Mouse (Mus musculus): ENCODE results near the gene Pfas. TPM values are rescaled to one million over a fixed set of nuclear protein-coding genes. Genes with fewer than 3 reads are reported as not detected.

Gene Pfas
- polyA plus RNA-seq, 1 experiment from 2014 or later, result 31.8 TPM

DNA sequence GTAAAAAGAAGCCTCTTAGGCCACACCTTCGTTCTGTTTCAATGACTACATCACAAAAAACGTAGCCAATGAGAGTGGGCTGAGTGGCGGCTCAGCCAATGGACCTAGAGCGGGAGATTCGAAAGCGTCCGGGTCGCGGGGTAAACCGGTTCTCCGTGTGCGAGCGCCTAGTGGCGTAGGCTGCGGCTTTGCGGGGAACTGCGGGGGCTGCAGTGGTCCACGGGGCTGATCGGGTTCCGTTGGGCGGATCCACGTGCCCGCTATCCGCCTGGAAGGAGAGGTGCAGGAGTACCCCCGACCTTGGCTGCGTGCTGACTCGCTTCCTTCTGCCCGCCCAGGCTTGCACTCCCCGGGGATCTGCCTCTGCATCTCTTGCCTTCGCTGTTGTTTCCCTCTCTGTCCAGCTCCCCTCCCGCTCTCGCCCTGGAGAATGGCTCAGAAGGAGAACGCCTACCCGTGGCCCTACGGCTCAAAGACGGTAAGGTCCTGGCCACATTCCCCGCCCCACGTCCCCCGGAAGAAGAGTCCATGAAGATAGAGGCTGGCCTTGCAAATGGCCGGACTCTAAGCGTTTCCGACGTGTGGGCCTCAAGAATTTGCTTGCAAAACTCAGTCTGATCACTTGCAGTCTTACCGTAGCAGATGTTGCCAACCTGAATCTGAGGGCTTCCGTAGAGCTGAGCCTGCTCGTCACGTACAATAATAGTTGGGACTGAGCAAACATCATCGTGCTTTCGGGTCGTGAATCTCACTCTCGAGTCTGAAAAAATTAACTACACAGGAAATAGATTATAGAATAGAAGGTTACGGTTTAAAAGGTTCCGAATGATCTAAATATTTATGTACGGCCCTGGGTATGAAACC, 37.5 kb upstream of the Pfas start, which contains the start of gene Aurkb:
TSS of gene Aurkb (plus strand) at position 117 of the 864 bp plus-strand sequence.
- Histone ChIP-seq H3K4me2 (replicated peaks; ENCODE audit: low read depth, low read length) (peak within 1 kb of the TSS; percentile 85), H3K27ac (ENCODE audit: low read depth, low read length) (peak within 1 kb of the TSS; percentile 73), H3K9me3 (ENCODE audit: control insufficient read depth, low read length) (no peaks in the 10 kb centered on the region), H3K4me1 (replicated peaks; ENCODE audit: control insufficient read depth, insufficient read depth, low read length) (no peaks in the 10 kb centered on the region), H3K9ac (ENCODE audit: low read depth, low read length) (peak within 1 kb of the TSS; percentile 78), H3K27me3 (ENCODE audit: control insufficient read depth, insufficient read depth, low read length) (no peaks in the 10 kb centered on the region), H3K36me3 (ENCODE audit: control insufficient read depth, insufficient read depth, low read length) (peaks cover 6% of the 10 kb centered on the region; the same call in 1 of the 2 replicates), H3K4me3 (ENCODE audit: low read depth, low read length) (peak within 1 kb of the TSS; percentile 71)
- DNase-seq (ENCODE audit: low spot score) (peak; percentile 91), ATAC-seq (ENCODE audit: low FRiP score) (peak; percentile 78)
- 1% methylated on average over 53 of the region's 54 CpGs for WGBS

- peak; percentile 18 for DNase-seq (ENCODE audit: low spot score)
- no peak overlapping the region for H3K4me2 ChIP-seq (replicated peaks; ENCODE audit: low read depth, low read length)
- 77% methylated on average over 5 of the region's 5 CpGs for WGBS
- H3K27ac ChIP-seq (ENCODE audit: low read depth, low read length), result no peak overlapping the region
- no peak for ATAC-seq (ENCODE audit: low FRiP score)
- H3K4me3 ChIP-seq (ENCODE audit: low read depth, low read length), result 0 out of 2 replicates have a peak overlapping the region, but pooled peaks have one; percentile 2
- H3K27me3 ChIP-seq (ENCODE audit: control insufficient read depth, insufficient read depth, low read length), result no peaks in the 10 kb centered on the region
- 0 out of 2 replicates have a peak, but pooled peaks cover 2% of the 10 kb centered on the region for H3K36me3 ChIP-seq (ENCODE audit: control insufficient read depth, insufficient read depth, low read length)
- no peaks in the 10 kb centered on the region for H3K9me3 ChIP-seq (ENCODE audit: control insufficient read depth, low read length)
- peaks cover 3% of the 10 kb centered on the region; the same call in 1 of the 2 replicates for H3K4me1 ChIP-seq (replicated peaks; ENCODE audit: control insufficient read depth, insufficient read depth, low read length)
- no peak overlapping the region for H3K9ac ChIP-seq (ENCODE audit: low read depth, low read length)
Measured at GRCm38 (mm10) chr11:69038173-69038572, 29.9 kb upstream of the Pfas start.

GRCm38 (mm10) chr11:69037231-69038061, 29.2 kb upstream of the Pfas start:
- Histone ChIP-seq H3K9me3 (ENCODE audit: control insufficient read depth, low read length) (no peaks in the 10 kb centered on the region), H3K4me1 (replicated peaks; ENCODE audit: control insufficient read depth, insufficient read depth, low read length) (peaks cover 3% of the 10 kb centered on the region; the same call in 1 of the 2 replicates), H3K4me3 (ENCODE audit: low read depth, low read length) (peak overlapping the region; percentile 66), H3K27ac (ENCODE audit: low read depth, low read length) (no peak overlapping the region; the same call in 1 of the 2 replicates), H3K36me3 (ENCODE audit: control insufficient read depth, insufficient read depth, low read length) (0 out of 2 replicates have a peak, but pooled peaks cover 2% of the 10 kb centered on the region), H3K9ac (ENCODE audit: low read depth, low read length) (peak overlapping the region; percentile 71), H3K4me2 (replicated peaks; ENCODE audit: low read depth, low read length) (peak overlapping the region; percentile 34), H3K27me3 (ENCODE audit: control insufficient read depth, insufficient read depth, low read length) (no peaks in the 10 kb centered on the region)
- peak; percentile 92 for DNase-seq (ENCODE audit: low spot score)
- 0 out of 2 replicates have a peak, but pooled peaks have one; percentile 33 for ATAC-seq (ENCODE audit: low FRiP score)
- 1% methylated on average over 34 of the region's 34 CpGs for WGBS

GRCm38 (mm10) chr11:69036486-69037230, 28.4 kb upstream of the Pfas start:
- Histone ChIP-seq H3K9ac (ENCODE audit: low read depth, low read length) (peak overlapping the region; percentile 71), H3K4me3 (ENCODE audit: low read depth, low read length) (peak overlapping the region; percentile 66), H3K36me3 (ENCODE audit: control insufficient read depth, insufficient read depth, low read length) (peaks cover 2% of the 10 kb centered on the region; the same call in 1 of the 2 replicates), H3K4me1 (replicated peaks; ENCODE audit: control insufficient read depth, insufficient read depth, low read length) (peaks cover 3% of the 10 kb centered on the region; the same call in 1 of the 2 replicates), H3K27ac (ENCODE audit: low read depth, low read length) (no peak overlapping the region; the same call in 1 of the 2 replicates), H3K27me3 (ENCODE audit: control insufficient read depth, insufficient read depth, low read length) (no peaks in the 10 kb centered on the region), H3K9me3 (ENCODE audit: control insufficient read depth, low read length) (no peaks in the 10 kb centered on the region), H3K4me2 (replicated peaks; ENCODE audit: low read depth, low read length) (peak overlapping the region; percentile 34)
- ATAC-seq (ENCODE audit: low FRiP score) (no peak), DNase-seq (ENCODE audit: low spot score) (peak; percentile 93)
- WGBS, result 12% methylated on average over 20 of the region's 20 CpGs

- Histone ChIP-seq H3K4me2 (replicated peaks; ENCODE audit: low read depth, low read length) (peak overlapping the region; percentile 18; the same call in 1 of the 2 replicates), H3K4me3 (ENCODE audit: low read depth, low read length) (peak overlapping the region; percentile 13), H3K27me3 (ENCODE audit: control insufficient read depth, insufficient read depth, low read length) (no peaks in the 10 kb centered on the region), H3K9me3 (ENCODE audit: control insufficient read depth, low read length) (no peaks in the 10 kb centered on the region), H3K36me3 (ENCODE audit: control insufficient read depth, insufficient read depth, low read length) (peaks cover 2% of the 10 kb centered on the region; the same call in 1 of the 2 replicates), H3K9ac (ENCODE audit: low read depth, low read length) (0 out of 2 replicates have a peak overlapping the region, but pooled peaks have one; percentile 11), H3K4me1 (replicated peaks; ENCODE audit: control insufficient read depth, insufficient read depth, low read length) (peaks cover 3% of the 10 kb centered on the region; the same call in 1 of the 2 replicates), H3K27ac (ENCODE audit: low read depth, low read length) (peak overlapping the region; percentile 58; the same call in 1 of the 2 replicates)
- DNase-seq (ENCODE audit: low spot score) (peak; percentile 85), ATAC-seq (ENCODE audit: low FRiP score) (no peak; the same call in 1 of the 2 replicates)
- WGBS, result 6% methylated on average over 8 of the region's 8 CpGs
Measured at GRCm38 (mm10) chr11:69035849-69036248, 27.6 kb upstream of the Pfas start.

GRCm38 (mm10) chr11:69035411-69035810, 27.2 kb upstream of the Pfas start:
- peak overlapping the region; percentile 58; the same call in 1 of the 2 replicates for H3K27ac ChIP-seq (ENCODE audit: low read depth, low read length)
- DNase-seq (ENCODE audit: low spot score), result no peak
- no peak for ATAC-seq (ENCODE audit: low FRiP score)
- no peak overlapping the region for H3K4me2 ChIP-seq (replicated peaks; ENCODE audit: low read depth, low read length)
- H3K4me1 ChIP-seq (replicated peaks; ENCODE audit: control insufficient read depth, insufficient read depth, low read length), result peaks cover 3% of the 10 kb centered on the region; the same call in 1 of the 2 replicates
- 82% methylated on average over 9 of the region's 9 CpGs for WGBS
- peak overlapping the region; percentile 13 for H3K4me3 ChIP-seq (ENCODE audit: low read depth, low read length)
- H3K9ac ChIP-seq (ENCODE audit: low read depth, low read length), result 0 out of 2 replicates have a peak overlapping the region, but pooled peaks have one; percentile 11
- no peaks in the 10 kb centered on the region for H3K27me3 ChIP-seq (ENCODE audit: control insufficient read depth, insufficient read depth, low read length)
- no peaks in the 10 kb centered on the region for H3K9me3 ChIP-seq (ENCODE audit: control insufficient read depth, low read length)
- peaks cover 2% of the 10 kb centered on the region; the same call in 1 of the 2 replicates for H3K36me3 ChIP-seq (ENCODE audit: control insufficient read depth, insufficient read depth, low read length)

- ATAC-seq (ENCODE audit: low FRiP score) (no peak), DNase-seq (ENCODE audit: low spot score) (no peak)
- no peaks in the 10 kb centered on the region for H3K27me3 ChIP-seq (ENCODE audit: control insufficient read depth, insufficient read depth, low read length)
- H3K9me3 ChIP-seq (ENCODE audit: control insufficient read depth, low read length), result no peaks in the 10 kb centered on the region
- no peak overlapping the region for H3K4me3 ChIP-seq (ENCODE audit: low read depth, low read length)
- H3K4me1 ChIP-seq (replicated peaks; ENCODE audit: control insufficient read depth, insufficient read depth, low read length), result peaks cover 3% of the 10 kb centered on the region; the same call in 1 of the 2 replicates
- peaks cover 2% of the 10 kb centered on the region; the same call in 1 of the 2 replicates for H3K36me3 ChIP-seq (ENCODE audit: control insufficient read depth, insufficient read depth, low read length)
- no peak overlapping the region for H3K4me2 ChIP-seq (replicated peaks; ENCODE audit: low read depth, low read length)
- WGBS, result 88% methylated on average over 3 of the region's 3 CpGs
- no peak overlapping the region for H3K9ac ChIP-seq (ENCODE audit: low read depth, low read length)
- H3K27ac ChIP-seq (ENCODE audit: low read depth, low read length), result no peak overlapping the region
Measured at GRCm38 (mm10) chr11:69034585-69034984, 26.3 kb upstream of the Pfas start.
